Mouse (Mus musculus) stomach, postnatal 0 days (tissue): ENCODE measurements at regions not wholly inside any gene's neighbourhood (a gene's known extent, or its start where the extent isn't known, plus 50 kb on each side); places are given as distances from the start of the nearest gene placed in this dataset.
"Not testable (repeated sequence)": the region's sequence is repeated elsewhere in the genome, so short reads cannot be mapped to it uniquely, and the experiment has no call there.

Source experiments
- ATAC-seq: fragments of 200-750 bp; cut with Nextera tagmentation; 2 replicates; pipeline ENCODE4 v1.8.0; 2017; ENCODE audit not compliant: low FRiP score, low TSS enrichment
- DNase-seq: peaks from one replicate; pipeline ENCODE4 v3.0.0-alpha.2; 2016; ENCODE audit warnings: low spot score
- H3K27ac ChIP-seq: fragments of 300-500 bp; sonication (generic); replicated peaks from 2 replicates; pipeline ENCODE4 v1.5.1; 2014; ENCODE audit warnings: mild to moderate bottlenecking, control low read depth
- H3K27me3 ChIP-seq: fragments of 300-500 bp; sonication (generic); 2 replicates; pipeline ENCODE4 v1.6.1; 2014; ENCODE audit warnings: low read length; ENCODE audit not compliant: control insufficient read depth, insufficient read depth
- H3K36me3 ChIP-seq: fragments of 300-500 bp; sonication (generic); 2 replicates; pipeline ENCODE4 v1.6.1; 2014; ENCODE audit warnings: low read length, mixed read lengths; ENCODE audit not compliant: control insufficient read depth, insufficient read depth
- H3K4me1 ChIP-seq: fragments of 300-500 bp; sonication (generic); replicated peaks from 2 replicates; pipeline ENCODE4 v1.6.1; 2014; ENCODE audit warnings: antibody characterized with exemption; ENCODE audit not compliant: control insufficient read depth, insufficient read depth
- H3K4me2 ChIP-seq: fragments of 300-500 bp; sonication (generic); replicated peaks from 2 replicates; pipeline ENCODE4 v1.6.1; 2014; ENCODE audit warnings: low read depth, mild to moderate bottlenecking, control low read depth, moderate library complexity
- H3K4me3 ChIP-seq: fragments of 300-500 bp; sonication (generic); 2 replicates; pipeline ENCODE4 v1.5.1; 2014; ENCODE audit warnings: low read depth, low read length, control low read depth
- H3K9ac ChIP-seq: fragments of 300-500 bp; sonication (generic); 2 replicates; pipeline ENCODE4 v1.6.1; 2014; ENCODE audit warnings: mild to moderate bottlenecking, low read length, control low read depth, mixed read lengths
- H3K9me3 ChIP-seq: fragments of 300-500 bp; sonication (generic); 2 replicates; pipeline ENCODE4 v1.6.1; 2016; ENCODE audit warnings: low read length; ENCODE audit not compliant: control insufficient read depth
- CTCF ChIP-seq: IDR thresholded peaks from 2 replicates; pipeline ENCODE4 v1.5.1; 2016; ENCODE audit warnings: antibody characterized with exemption, low read depth, mild to moderate bottlenecking, moderate library complexity
- EP300 ChIP-seq: optimal IDR thresholded peaks from 2 replicates; pipeline ENCODE3; 2016; ENCODE audit warnings: antibody characterized with exemption
- WGBS: fragments of 180-500 bp; shearing (Covaris S2); extraction: QIAGEN DNeasy Blood & Tissue Kit; methylation state at CpG from one replicate; pipeline ENCODE4 v1.1.7; 2014; 5-methylcytosine and 5-hydroxymethylcytosine counted together

- no peaks in the 10 kb centered on the region for H3K36me3 ChIP-seq
- no peak overlapping the region for H3K4me2 ChIP-seq
- no peaks in the 10 kb centered on the region for H3K9me3 ChIP-seq
- no peak for ATAC-seq
- no peak overlapping the region for H3K4me3 ChIP-seq
- no peak for TF ChIP-seq CTCF
- TF ChIP-seq EP300: no peak
- DNase-seq: no peak
- 83% methylated on average over 3 of the region's 3 CpGs for WGBS
- H3K4me1 ChIP-seq: no peaks in the 10 kb centered on the region
- no peak overlapping the region for H3K27ac ChIP-seq
- no peaks in the 10 kb centered on the region for H3K27me3 ChIP-seq
- H3K9ac ChIP-seq: no peak overlapping the region
Observed at GRCm38 (mm10) chr8:39355412-39355811, 1319.5 kb upstream of the Adam24 start.

- 86% methylated on average over 1 of the region's 1 CpGs for WGBS
- Histone ChIP-seq H3K9me3 (no peaks in the 10 kb centered on the region), H3K36me3 (no peaks in the 10 kb centered on the region), H3K4me2 (no peak overlapping the region), H3K27me3 (no peaks in the 10 kb centered on the region), H3K27ac (no peak overlapping the region), H3K9ac (no peak overlapping the region), H3K4me3 (no peak overlapping the region), H3K4me1 (no peaks in the 10 kb centered on the region)
- no peak for ATAC-seq
- TF ChIP-seq EP300: no peak
- no peak for TF ChIP-seq CTCF
- DNase-seq: no peak
Observed at GRCm38 (mm10) chr8:39357111-39357510, 1317.8 kb upstream of the Adam24 start.

- TF ChIP-seq EP300 (no peak), CTCF (no peak)
- ATAC-seq (no peak), DNase-seq (no peak)
- H3K4me1 ChIP-seq: no peaks in the 10 kb centered on the region
- no peaks in the 10 kb centered on the region for H3K9me3 ChIP-seq
- H3K36me3 ChIP-seq: no peaks in the 10 kb centered on the region
- 81% methylated on average over 3 of the region's 3 CpGs for WGBS
- H3K9ac ChIP-seq: no peak overlapping the region
- H3K4me3 ChIP-seq: no peak overlapping the region
- H3K27ac ChIP-seq: no peak overlapping the region
- no peaks in the 10 kb centered on the region for H3K27me3 ChIP-seq
- no peak overlapping the region for H3K4me2 ChIP-seq
Observed at GRCm38 (mm10) chr8:39357865-39358264, 1317.0 kb upstream of the Adam24 start.

GRCm38 (mm10) chr8:39366346-39366745 is 1308.5 kb upstream of the Adam24 start:
- H3K9ac ChIP-seq, H3K4me3 ChIP-seq, H3K4me1 ChIP-seq, H3K27me3 ChIP-seq, ATAC-seq, H3K9me3 ChIP-seq, H3K36me3 ChIP-seq, H3K27ac ChIP-seq, H3K4me2 ChIP-seq, DNase-seq: not testable (repeated sequence)
- 60% methylated on average over 2 of the region's 2 CpGs for WGBS
